Mouse (Mus musculus): Measurements from ENCODE around the gene Car8. TPM values are rescaled to one million over a fixed set of nuclear protein-coding genes. Genes with fewer than 3 reads are reported as not detected.
A peak's percentile ranks its signal among the peaks of the same experiment; 100 is the strongest.

Car8 gene
- 11.1 and 15.1 TPM in 2 replicates for polyA plus RNA-seq (2012; rRNA removed)

DNA sequence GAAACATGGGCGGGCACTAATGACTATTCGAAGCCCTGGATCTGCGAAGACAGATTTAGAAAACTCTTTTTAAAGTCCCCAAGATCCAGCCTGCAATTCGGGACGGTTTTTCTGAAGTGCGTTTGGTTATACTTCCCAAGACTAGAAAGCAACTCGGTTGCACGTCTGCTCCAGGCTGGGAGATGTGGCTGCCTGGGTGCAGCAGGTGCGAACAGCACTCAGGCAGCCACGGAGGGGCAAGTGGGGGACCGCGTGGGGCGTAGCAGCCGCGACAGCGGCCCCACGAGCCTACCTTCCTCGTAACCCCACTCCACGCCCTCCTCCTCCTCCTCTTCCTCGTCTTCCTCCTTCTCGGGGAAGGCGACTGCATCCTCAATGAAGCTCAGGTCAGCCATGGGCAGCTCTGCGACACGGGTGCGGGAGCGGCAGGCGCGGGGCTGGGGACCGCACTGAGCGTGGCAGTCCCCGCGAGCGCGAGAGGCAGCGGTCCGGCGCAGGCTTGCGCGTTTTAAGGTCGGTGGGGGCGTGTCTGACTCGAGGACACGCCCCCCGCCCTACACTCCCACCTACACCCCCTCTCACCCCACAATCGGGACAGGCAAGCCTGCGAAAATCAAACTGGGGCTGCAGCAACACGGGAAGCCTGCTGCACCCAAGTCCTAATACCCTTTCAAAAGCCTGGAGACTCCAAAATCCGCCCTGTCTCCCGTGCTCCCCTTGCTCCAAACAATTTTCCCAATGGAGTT lies at the start of gene Car8:
TSS of gene Car8 (minus strand) at position 482 of the 746 bp plus-strand sequence.
- Histone ChIP-seq H3K4me1 (ENCODE audit: control insufficient read depth, insufficient read depth, low read length) (no peaks in the 10 kb centered on the region), H3K4me3 (replicated peaks; ENCODE audit: extremely low read depth, low read depth, low read length) (peak within 1 kb of the TSS; percentile 73)
- DNase-seq = peak; percentile 41
- WGBS = 2% methylated on average over 49 of the region's 49 CpGs
- no peak for TF ChIP-seq CTCF (IDR thresholded peaks at IDR 0.05; ENCODE audit: insufficient read depth, low read length)
- peak; percentile 75; the same call in 1 of the 2 replicates for TF ChIP-seq POLR2A (IDR thresholded peaks at IDR 0.05; ENCODE audit: borderline replicate concordance, extremely low read depth, low read depth, low read length)

- TF ChIP-seq POLR2A (IDR thresholded peaks at IDR 0.05; ENCODE audit: borderline replicate concordance, extremely low read depth, low read depth, low read length) = no peak
- no peak for DNase-seq
- 81% methylated on average over 1 of the region's 1 CpGs for WGBS
- H3K4me3 ChIP-seq (replicated peaks; ENCODE audit: extremely low read depth, low read depth, low read length) = no peak overlapping the region
- H3K4me1 ChIP-seq (ENCODE audit: control insufficient read depth, insufficient read depth, low read length) = no peaks in the 10 kb centered on the region
Observed at GRCm38 (mm10) chr4:8284934-8285333, 46.1 kb upstream of the Car8 start.

DNA sequence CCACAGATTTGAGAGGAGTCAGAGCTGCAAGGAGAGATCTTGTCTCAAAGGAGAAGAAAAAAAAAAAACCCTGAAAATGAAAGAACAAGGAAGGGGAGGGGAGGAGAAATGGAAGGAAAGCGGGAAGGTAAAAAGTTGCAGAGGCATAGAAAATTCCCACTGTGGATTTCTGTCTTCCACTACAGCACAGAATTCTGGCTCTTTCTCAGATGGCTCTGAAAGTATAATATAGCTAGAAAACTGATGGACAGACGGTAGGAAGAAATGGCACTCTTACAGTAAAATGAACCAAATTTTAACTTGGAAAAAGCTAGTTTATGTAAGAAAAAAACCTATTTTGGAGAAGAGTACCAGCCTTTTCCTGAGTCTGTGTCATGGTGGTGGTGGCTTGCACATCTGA lies 39.3 kb upstream of the Car8 start:
- Histone ChIP-seq H3K4me1 (ENCODE audit: control insufficient read depth, insufficient read depth, low read length) (no peaks in the 10 kb centered on the region), H3K4me3 (replicated peaks; ENCODE audit: extremely low read depth, low read depth, low read length) (no peak overlapping the region)
- no peak for DNase-seq
- WGBS = 89% methylated on average over 2 of the region's 2 CpGs
- no peak for TF ChIP-seq CTCF (IDR thresholded peaks at IDR 0.05; ENCODE audit: insufficient read depth, low read length)
- no peak for TF ChIP-seq POLR2A (IDR thresholded peaks at IDR 0.05; ENCODE audit: borderline replicate concordance, extremely low read depth, low read depth, low read length)

DNA sequence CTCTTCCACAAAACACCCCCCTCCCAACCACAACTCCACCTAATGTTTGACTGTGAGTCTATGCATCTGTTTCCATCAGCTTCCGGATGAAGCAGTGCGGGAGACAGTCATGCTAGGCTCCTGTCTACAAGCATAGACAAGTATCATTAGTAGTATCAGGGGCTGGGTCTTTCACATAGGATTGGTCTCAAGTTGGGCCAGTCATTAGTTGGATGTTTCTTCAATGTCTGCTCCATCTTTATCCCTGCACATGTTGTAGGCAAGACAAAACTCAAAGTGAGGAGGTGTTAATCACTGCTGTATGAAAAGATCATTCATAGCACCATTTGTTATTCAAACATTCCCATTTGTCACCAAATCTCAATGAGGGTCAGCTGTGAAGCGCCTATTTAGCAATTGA lies 11.0 kb upstream of the Car8 start:
- H3K4me1 ChIP-seq (ENCODE audit: control insufficient read depth, insufficient read depth, low read length) = no peaks in the 10 kb centered on the region
- TF ChIP-seq CTCF (IDR thresholded peaks at IDR 0.05; ENCODE audit: insufficient read depth, low read length) = no peak
- TF ChIP-seq POLR2A (IDR thresholded peaks at IDR 0.05; ENCODE audit: borderline replicate concordance, extremely low read depth, low read depth, low read length) = no peak
- DNase-seq = no peak
- 93% methylated on average over 3 of the region's 3 CpGs for WGBS
- no peak overlapping the region for H3K4me3 ChIP-seq (replicated peaks; ENCODE audit: extremely low read depth, low read depth, low read length)

GRCm38 (mm10) chr4:8245495-8246063 lies 6.7 kb upstream of the Car8 start:
- WGBS = 65% methylated on average over 1 of the region's 1 CpGs
- DNase-seq = no peak
- no peaks in the 10 kb centered on the region for H3K4me1 ChIP-seq (ENCODE audit: control insufficient read depth, insufficient read depth, low read length)
- no peak overlapping the region for H3K4me3 ChIP-seq (replicated peaks; ENCODE audit: extremely low read depth, low read depth, low read length)
- no peak for TF ChIP-seq CTCF (IDR thresholded peaks at IDR 0.05; ENCODE audit: insufficient read depth, low read length)
- TF ChIP-seq POLR2A (IDR thresholded peaks at IDR 0.05; ENCODE audit: borderline replicate concordance, extremely low read depth, low read depth, low read length) = no peak

GRCm38 (mm10) chr4:8245062-8245461 lies 6.2 kb upstream of the Car8 start:
- WGBS = 90% methylated on average over 3 of the region's 3 CpGs
- Histone ChIP-seq H3K4me1 (ENCODE audit: control insufficient read depth, insufficient read depth, low read length) (no peaks in the 10 kb centered on the region), H3K4me3 (replicated peaks; ENCODE audit: extremely low read depth, low read depth, low read length) (no peak overlapping the region)
- TF ChIP-seq POLR2A (IDR thresholded peaks at IDR 0.05; ENCODE audit: borderline replicate concordance, extremely low read depth, low read depth, low read length) (no peak), CTCF (IDR thresholded peaks at IDR 0.05; ENCODE audit: insufficient read depth, low read length) (no peak)
- DNase-seq = no peak

GRCm38 (mm10) chr4:8239699-8240098 lies 858 bp upstream of the Car8 start:
- no peak for DNase-seq
- TF ChIP-seq POLR2A (IDR thresholded peaks at IDR 0.05; ENCODE audit: borderline replicate concordance, extremely low read depth, low read depth, low read length) = no peak
- no peak for TF ChIP-seq CTCF (IDR thresholded peaks at IDR 0.05; ENCODE audit: insufficient read depth, low read length)
- no peak overlapping the region for H3K4me3 ChIP-seq (replicated peaks; ENCODE audit: extremely low read depth, low read depth, low read length)
- 47% methylated on average over 11 of the region's 11 CpGs for WGBS
- no peaks in the 10 kb centered on the region for H3K4me1 ChIP-seq (ENCODE audit: control insufficient read depth, insufficient read depth, low read length)

DNA sequence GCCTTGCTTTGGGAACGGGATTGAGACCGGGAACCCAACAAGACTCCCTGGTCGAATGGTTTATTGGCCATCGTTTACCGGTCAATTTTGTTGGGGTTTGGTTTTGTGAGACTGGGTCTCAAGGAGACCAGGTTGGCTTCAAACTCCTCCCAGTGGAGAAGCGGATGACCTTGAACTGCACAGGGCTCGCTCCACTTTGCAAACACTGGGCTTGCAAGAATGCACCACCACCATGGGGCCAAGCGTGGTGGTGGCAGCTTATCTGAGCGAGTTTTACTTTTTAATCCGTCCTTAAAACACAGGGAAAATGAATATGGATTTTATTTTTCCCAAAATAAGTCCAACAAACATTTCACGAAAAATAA lies 447 bp upstream of the Car8 start:
- DNase-seq = no peak
- Histone ChIP-seq H3K4me1 (ENCODE audit: control insufficient read depth, insufficient read depth, low read length) (no peaks in the 10 kb centered on the region), H3K4me3 (replicated peaks; ENCODE audit: extremely low read depth, low read depth, low read length) (peak overlapping the region; percentile 35)
- 36% methylated on average over 11 of the region's 11 CpGs for WGBS
- TF ChIP-seq CTCF (IDR thresholded peaks at IDR 0.05; ENCODE audit: insufficient read depth, low read length) (no peak), POLR2A (IDR thresholded peaks at IDR 0.05; ENCODE audit: borderline replicate concordance, extremely low read depth, low read depth, low read length) (no peak)

- DNase-seq = no peak
- TF ChIP-seq CTCF (IDR thresholded peaks at IDR 0.05; ENCODE audit: insufficient read depth, low read length) = no peak
- peaks cover 2% of the 10 kb centered on the region for H3K4me1 ChIP-seq (ENCODE audit: control insufficient read depth, insufficient read depth, low read length)
- H3K4me3 ChIP-seq (replicated peaks; ENCODE audit: extremely low read depth, low read depth, low read length) = no peak overlapping the region
- 29% methylated on average over 12 of the region's 12 CpGs for WGBS
Observed at GRCm38 (mm10) chr4:8232393-8233111, 6.3 kb downstream of the Car8 start.

Measured in lung, adult 2 months (tissue).